Mouse (Mus musculus) liver, embryonic 13.5 days (tissue): ENCODE results near the gene Pcdh7. TPM values are rescaled to one million over a fixed set of nuclear protein-coding genes. Genes with fewer than 3 reads are reported as not detected.

ENCODE experiments used
- ATAC-seq: fragments of 200-750 bp; cut with Nextera tagmentation; 2 replicates; pipeline ENCODE4 v1.8.0; 2017; ENCODE audit warnings: low read depth, mild to moderate bottlenecking, moderate number of reproducible peaks, moderate library complexity
- DNase-seq: peaks from one replicate; pipeline ENCODE4 v3.0.0; 2022
- H3K27ac ChIP-seq: fragments of 300-500 bp; sonication (generic); 2 replicates; pipeline ENCODE4 v1.5.1; 2015; ENCODE audit warnings: moderate library complexity, mild to moderate bottlenecking, inconsistent platforms
- H3K27me3 ChIP-seq: fragments of 300-500 bp; sonication (generic); 2 replicates; pipeline ENCODE4 v1.6.1; 2015; ENCODE audit warnings: mild to moderate bottlenecking, inconsistent platforms
- H3K36me3 ChIP-seq: fragments of 300-500 bp; sonication (generic); 2 replicates; pipeline ENCODE4 v1.6.1; 2015; ENCODE audit warnings: mild to moderate bottlenecking, inconsistent platforms
- H3K4me1 ChIP-seq: fragments of 300-500 bp; sonication (generic); replicated peaks from 2 replicates; pipeline ENCODE4 v1.6.1; 2015; ENCODE audit warnings: inconsistent platforms
- H3K4me2 ChIP-seq: fragments of 300-500 bp; sonication (generic); 2 replicates; pipeline ENCODE4 v1.6.1; 2015; ENCODE audit warnings: inconsistent platforms, mild to moderate bottlenecking, moderate library complexity
- H3K4me3 ChIP-seq: fragments of 300-500 bp; sonication (generic); replicated peaks from 2 replicates; pipeline ENCODE4 v1.5.1; 2015; ENCODE audit warnings: mild to moderate bottlenecking, inconsistent platforms
- H3K9ac ChIP-seq: fragments of 300-500 bp; sonication (generic); 2 replicates; pipeline ENCODE4 v1.6.1; 2015; ENCODE audit warnings: mild to moderate bottlenecking, inconsistent platforms
- H3K9me3 ChIP-seq: fragments of 300-500 bp; sonication (generic); replicated peaks from 2 replicates; pipeline ENCODE4 v1.6.1; 2016; ENCODE audit warnings: inconsistent platforms
- WGBS: fragments of 180-500 bp; shearing (Covaris S2); methylation state at CpG from one replicate; pipeline ENCODE4 v1.1.7; 2015; ENCODE audit not compliant: insufficient replicate concordance; 5-methylcytosine and 5-hydroxymethylcytosine counted together
- polyA plus RNA-seq: library from polyadenylated mRNA; unstranded; fragments of >200 nt; fragmentation: Nextera tagmentation; extraction: Ambion mirVana; gene quantifications from 2 replicates; pipeline ENCODE4 v1.2.1, GENCODE M21; 2015

The Pcdh7 gene
- polyA plus RNA-seq, 1 experiment from 2014 or later: 0.76 TPM

- no peak for ATAC-seq
- Histone ChIP-seq H3K9me3 (no peaks in the 10 kb centered on the region), H3K4me3 (no peak overlapping the region), H3K27ac (no peak overlapping the region), H3K4me1 (peaks cover 15% of the 10 kb centered on the region), H3K36me3 (no peaks in the 10 kb centered on the region), H3K9ac (no peak overlapping the region), H3K4me2 (no peak overlapping the region), H3K27me3 (no peaks in the 10 kb centered on the region)
- DNase-seq: no peak
- 79% methylated on average over 2 of the region's 2 CpGs for WGBS
Measured at GRCm38 (mm10) chr5:57774496-57774895, 56.7 kb downstream of the Pcdh7 start.

- Histone ChIP-seq H3K36me3 (no peaks in the 10 kb centered on the region), H3K9me3 (no peaks in the 10 kb centered on the region), H3K4me2 (no peak overlapping the region), H3K27ac (no peak overlapping the region), H3K27me3 (no peaks in the 10 kb centered on the region), H3K4me3 (no peak overlapping the region), H3K9ac (no peak overlapping the region), H3K4me1 (peaks cover 30% of the 10 kb centered on the region)
- 51% methylated on average over 3 of the region's 3 CpGs for WGBS
- DNase-seq: no peak
- ATAC-seq: no peak
Measured at GRCm38 (mm10) chr5:57778093-57778492, 60.3 kb downstream of the Pcdh7 start.

DNA sequence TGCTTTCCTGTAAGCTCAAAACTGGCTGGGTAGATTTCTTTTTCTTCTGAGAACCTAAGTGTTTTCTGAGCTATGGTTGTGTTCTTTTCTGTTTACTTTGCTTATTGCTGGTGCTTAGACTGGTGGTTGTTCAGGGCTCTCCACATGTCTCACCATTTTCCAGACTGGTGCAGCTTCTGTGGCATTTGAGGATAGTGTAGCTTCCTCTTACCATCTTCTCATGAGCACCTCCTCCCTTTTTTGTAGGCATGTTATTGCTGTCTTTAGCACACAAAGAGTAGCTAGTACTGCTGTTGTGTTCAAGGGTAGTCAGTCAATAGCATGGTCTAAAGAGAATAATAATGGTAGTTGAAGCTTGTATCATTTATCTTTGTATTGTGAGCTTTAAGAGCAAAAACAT, 62.2 kb downstream of the Pcdh7 start:
- no peak for ATAC-seq
- no peaks in the 10 kb centered on the region for H3K27me3 ChIP-seq

GRCm38 (mm10) chr5:57780574-57780973, 62.8 kb downstream of the Pcdh7 start:
- Histone ChIP-seq H3K9ac (no peak overlapping the region), H3K4me2 (no peak overlapping the region), H3K4me3 (no peak overlapping the region), H3K27ac (peak overlapping the region; percentile 70), H3K9me3 (no peaks in the 10 kb centered on the region), H3K36me3 (no peaks in the 10 kb centered on the region), H3K4me1 (peaks cover 32% of the 10 kb centered on the region), H3K27me3 (no peaks in the 10 kb centered on the region)
- ATAC-seq: no peak
- 31% methylated on average over 4 of the region's 4 CpGs for WGBS
- no peak for DNase-seq

More for the DNA sequence above, 62.2 kb downstream of the Pcdh7 start:
- Histone ChIP-seq H3K4me1 (peaks cover 32% of the 10 kb centered on the region), H3K9me3 (no peaks in the 10 kb centered on the region), H3K4me3 (no peak overlapping the region), H3K36me3 (no peaks in the 10 kb centered on the region), H3K4me2 (no peak overlapping the region), H3K9ac (no peak overlapping the region), H3K27ac (peak overlapping the region; percentile 48)
- no peak for DNase-seq

- peak overlapping the region; percentile 77 for H3K27ac ChIP-seq
- peak overlapping the region; percentile 39 for H3K4me2 ChIP-seq
- no peak overlapping the region for H3K9ac ChIP-seq
- DNase-seq (peak; percentile 77), ATAC-seq (peak; percentile 100)
- H3K4me3 ChIP-seq: no peak overlapping the region
- 9% methylated on average over 5 of the region's 5 CpGs for WGBS
- H3K4me1 ChIP-seq: peaks cover 28% of the 10 kb centered on the region
- H3K36me3 ChIP-seq: no peaks in the 10 kb centered on the region
- H3K9me3 ChIP-seq: no peaks in the 10 kb centered on the region
- H3K27me3 ChIP-seq: no peaks in the 10 kb centered on the region
Measured at GRCm38 (mm10) chr5:57781950-57782349, 64.2 kb downstream of the Pcdh7 start.

- H3K4me2 ChIP-seq: no peak overlapping the region
- no peaks in the 10 kb centered on the region for H3K27me3 ChIP-seq
- H3K9ac ChIP-seq: no peak overlapping the region
- no peaks in the 10 kb centered on the region for H3K9me3 ChIP-seq
- H3K4me1 ChIP-seq: peaks cover 28% of the 10 kb centered on the region
- no peak overlapping the region for H3K4me3 ChIP-seq
- H3K27ac ChIP-seq: peak overlapping the region; percentile 44; the same call in 1 of the 2 replicates
- WGBS: 11% methylated on average over 3 of the region's 3 CpGs
- ATAC-seq (no peak), DNase-seq (no peak)
- H3K36me3 ChIP-seq: no peaks in the 10 kb centered on the region
Measured at GRCm38 (mm10) chr5:57782546-57782945, 64.8 kb downstream of the Pcdh7 start.

- Histone ChIP-seq H3K4me3 (no peak overlapping the region), H3K27ac (0 out of 2 replicates have a peak overlapping the region, but pooled peaks have one; percentile 9), H3K27me3 (no peaks in the 10 kb centered on the region), H3K9ac (no peak overlapping the region), H3K4me1 (peaks cover 4% of the 10 kb centered on the region; the same call in 1 of the 2 replicates), H3K4me2 (no peak overlapping the region), H3K9me3 (no peaks in the 10 kb centered on the region), H3K36me3 (no peaks in the 10 kb centered on the region)
- 65% methylated on average over 4 of the region's 4 CpGs for WGBS
- DNase-seq (no peak), ATAC-seq (peak; percentile 48; the same call in 1 of the 2 replicates)
Measured at GRCm38 (mm10) chr5:57788775-57789509, 71.2 kb downstream of the Pcdh7 start.

GRCm38 (mm10) chr5:57796337-57796736, 78.6 kb downstream of the Pcdh7 start:
- no peak overlapping the region for H3K4me3 ChIP-seq
- no peak overlapping the region for H3K27ac ChIP-seq
- DNase-seq (no peak), ATAC-seq (no peak)
- H3K9ac ChIP-seq: no peak overlapping the region
- H3K36me3 ChIP-seq: no peaks in the 10 kb centered on the region
- H3K27me3 ChIP-seq: no peaks in the 10 kb centered on the region
- H3K9me3 ChIP-seq: no peaks in the 10 kb centered on the region
- no peaks in the 10 kb centered on the region for H3K4me1 ChIP-seq
- no peak overlapping the region for H3K4me2 ChIP-seq

- Histone ChIP-seq H3K4me3 (no peak overlapping the region), H3K4me1 (no peaks in the 10 kb centered on the region), H3K9ac (no peak overlapping the region), H3K27ac (no peak overlapping the region), H3K9me3 (no peaks in the 10 kb centered on the region), H3K36me3 (no peaks in the 10 kb centered on the region), H3K27me3 (no peaks in the 10 kb centered on the region), H3K4me2 (no peak overlapping the region)
- DNase-seq: no peak
- ATAC-seq: no peak
- 62% methylated on average over 7 of the region's 7 CpGs for WGBS
Measured at GRCm38 (mm10) chr5:57797951-57798670, 80.3 kb downstream of the Pcdh7 start.

DNA sequence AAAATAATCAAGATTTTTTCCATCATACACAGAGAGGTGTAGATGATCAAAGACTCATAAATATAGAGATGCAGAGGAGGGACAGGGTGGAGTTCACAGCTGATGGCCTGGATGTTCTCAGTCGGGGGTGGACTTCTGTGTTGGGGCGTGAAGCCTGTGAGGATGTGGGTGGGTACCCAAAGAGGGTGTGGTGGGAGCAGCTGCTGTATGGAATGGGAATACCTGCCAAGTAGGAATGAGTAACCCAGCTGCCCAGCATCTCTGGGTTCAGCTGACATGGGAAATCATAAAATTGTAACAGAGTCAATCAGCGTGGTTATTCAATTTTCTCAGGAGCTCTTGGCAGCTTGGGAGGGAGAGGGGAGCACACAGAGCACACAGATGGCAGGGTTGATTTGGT, 85.3 kb downstream of the Pcdh7 start:
- H3K36me3 ChIP-seq: no peaks in the 10 kb centered on the region
- H3K27me3 ChIP-seq: no peaks in the 10 kb centered on the region
- H3K9ac ChIP-seq: no peak overlapping the region
- no peaks in the 10 kb centered on the region for H3K4me1 ChIP-seq
- H3K4me3 ChIP-seq: no peak overlapping the region
- H3K27ac ChIP-seq: no peak overlapping the region
- H3K4me2 ChIP-seq: no peak overlapping the region
- no peak for ATAC-seq
- no peaks in the 10 kb centered on the region for H3K9me3 ChIP-seq
- WGBS: 68% methylated on average over 3 of the region's 3 CpGs
- no peak for DNase-seq

GRCm38 (mm10) chr5:57803890-57804289, 86.1 kb downstream of the Pcdh7 start:
- Histone ChIP-seq H3K27me3 (no peaks in the 10 kb centered on the region), H3K9ac (no peak overlapping the region), H3K4me3 (no peak overlapping the region), H3K27ac (no peak overlapping the region), H3K36me3 (no peaks in the 10 kb centered on the region), H3K9me3 (no peaks in the 10 kb centered on the region), H3K4me2 (no peak overlapping the region), H3K4me1 (no peaks in the 10 kb centered on the region)
- ATAC-seq (no peak), DNase-seq (no peak)
- 81% methylated on average over 5 of the region's 5 CpGs for WGBS

DNA sequence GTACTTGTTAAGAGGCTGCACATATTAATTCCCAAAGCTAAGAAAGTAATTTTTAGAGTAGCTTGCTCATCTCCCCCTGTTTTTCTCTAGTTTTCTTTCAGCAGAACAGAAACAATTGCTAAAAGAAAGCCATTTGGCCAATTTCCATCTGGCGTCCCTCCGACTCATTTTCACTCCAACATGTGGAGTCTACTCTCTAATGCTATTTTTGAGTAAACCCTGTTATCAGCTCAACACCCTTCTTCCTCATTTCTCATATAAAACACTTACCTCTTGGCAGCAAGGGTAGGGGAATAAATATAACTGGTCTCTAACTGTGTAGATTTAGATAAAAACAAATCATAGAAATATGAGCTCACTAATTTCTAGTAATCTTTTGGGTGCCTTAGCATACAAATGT, 89.6 kb downstream of the Pcdh7 start:
- Histone ChIP-seq H3K9ac (no peak overlapping the region), H3K4me3 (no peak overlapping the region), H3K27ac (no peak overlapping the region), H3K4me2 (no peak overlapping the region), H3K27me3 (no peaks in the 10 kb centered on the region), H3K4me1 (no peaks in the 10 kb centered on the region), H3K36me3 (no peaks in the 10 kb centered on the region), H3K9me3 (no peaks in the 10 kb centered on the region)
- ATAC-seq (no peak), DNase-seq (no peak)
- 20% methylated on average over 2 of the region's 2 CpGs for WGBS
